Mouse (Mus musculus): ENCODE results near the gene Gm28053.
"Not testable (repeated sequence)": the region's sequence is repeated elsewhere in the genome, so short reads cannot be mapped to it uniquely, and the experiment has no call there.

The Gm28053 gene

DNA sequence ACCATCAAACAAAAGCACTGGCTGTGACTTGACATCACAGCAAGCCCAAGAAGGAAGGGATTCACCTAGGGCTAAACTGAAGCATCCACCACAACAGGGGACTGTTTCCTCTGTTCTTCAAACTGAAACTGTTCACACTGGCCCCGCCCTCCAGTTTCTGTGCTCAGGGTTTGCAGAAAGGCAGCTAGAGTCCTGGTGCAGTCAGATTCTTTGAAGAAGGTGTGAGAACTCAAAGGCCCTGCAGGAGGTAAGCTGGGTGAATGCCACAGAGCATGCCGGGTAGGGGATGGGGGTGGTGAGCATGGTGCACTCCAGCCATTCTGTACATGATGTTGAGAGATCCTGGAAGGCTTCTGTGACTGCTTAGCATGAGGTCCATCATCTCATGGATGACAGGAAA is at the start of gene Gm28053, which contains the start of gene Gimap7:
Gm28053 (plus strand) TSS at position 153 of the 400 bp plus-strand sequence.
Gimap7 (plus strand) TSS at position 167 of the 400 bp plus-strand sequence.
- DNase-seq (ENCODE audit: low spot score in 2 of 2), result no peak

DNA sequence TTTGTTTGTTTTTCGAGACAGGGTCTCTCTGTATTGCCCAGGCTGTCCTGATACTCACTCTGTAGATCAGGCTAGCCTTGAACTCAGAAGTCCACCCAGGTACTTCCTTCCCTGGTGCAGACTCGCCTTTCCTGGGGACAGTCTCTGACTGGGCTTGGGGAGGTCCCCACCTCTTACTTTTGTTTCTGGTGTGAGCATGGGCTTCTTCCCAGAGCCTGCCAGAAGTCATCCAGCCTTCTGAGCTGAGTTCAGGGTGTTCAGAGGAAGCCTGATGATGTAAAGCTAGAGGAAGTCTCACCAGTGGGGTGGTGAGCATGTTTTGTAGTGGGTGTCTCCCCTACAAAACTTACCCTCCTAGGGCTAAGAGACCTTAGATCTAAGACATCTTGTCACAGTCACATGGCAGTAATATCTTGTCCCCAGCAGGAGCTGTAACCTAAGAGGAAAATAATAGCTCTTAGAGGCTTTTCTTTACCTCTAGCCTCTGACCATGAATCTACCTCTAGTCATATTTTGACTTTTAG is 48.9 kb upstream of the Gm28053 start:
- DNase-seq (ENCODE audit: low spot score in 2 of 2), result no peak

DNA sequence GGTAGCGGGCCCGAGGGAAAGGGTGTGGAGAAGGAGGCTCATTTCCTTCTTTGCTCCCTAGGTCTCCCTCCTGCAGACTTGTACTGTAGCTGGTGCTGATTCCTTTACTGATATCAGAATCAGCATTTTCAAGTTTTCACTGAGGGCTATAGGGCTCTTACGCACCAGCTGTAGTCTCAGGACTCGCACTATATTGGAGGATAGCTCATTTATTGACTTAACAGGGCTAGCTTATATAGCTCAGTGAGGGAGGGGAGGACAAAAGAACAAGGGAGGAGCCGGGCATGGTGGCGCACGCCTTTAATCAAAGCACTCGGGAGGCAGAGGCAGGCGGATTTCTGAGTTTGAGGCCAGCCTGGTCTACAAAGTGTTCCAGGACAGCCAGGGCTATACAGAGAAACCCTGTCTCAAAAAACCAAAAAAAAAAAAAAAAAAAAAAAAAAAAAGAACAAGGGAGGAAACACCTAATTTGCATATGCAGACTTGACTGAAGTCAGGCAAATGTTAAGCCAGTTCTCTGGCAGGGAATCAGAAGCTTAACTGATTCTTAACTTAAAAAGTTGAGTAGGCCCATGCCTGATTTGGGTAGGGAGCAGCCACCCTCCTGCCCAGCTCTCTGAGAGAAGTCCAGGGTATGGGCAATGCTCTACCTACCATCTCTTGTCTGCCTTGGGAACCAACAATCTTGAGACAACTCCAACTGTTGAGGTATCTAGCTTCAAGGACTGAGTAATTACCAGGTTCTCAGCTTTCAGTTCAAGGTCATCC is 43.9 kb upstream of the Gm28053 start:
- DNase-seq (ENCODE audit: low spot score in 2 of 2), result no peak

DNA sequence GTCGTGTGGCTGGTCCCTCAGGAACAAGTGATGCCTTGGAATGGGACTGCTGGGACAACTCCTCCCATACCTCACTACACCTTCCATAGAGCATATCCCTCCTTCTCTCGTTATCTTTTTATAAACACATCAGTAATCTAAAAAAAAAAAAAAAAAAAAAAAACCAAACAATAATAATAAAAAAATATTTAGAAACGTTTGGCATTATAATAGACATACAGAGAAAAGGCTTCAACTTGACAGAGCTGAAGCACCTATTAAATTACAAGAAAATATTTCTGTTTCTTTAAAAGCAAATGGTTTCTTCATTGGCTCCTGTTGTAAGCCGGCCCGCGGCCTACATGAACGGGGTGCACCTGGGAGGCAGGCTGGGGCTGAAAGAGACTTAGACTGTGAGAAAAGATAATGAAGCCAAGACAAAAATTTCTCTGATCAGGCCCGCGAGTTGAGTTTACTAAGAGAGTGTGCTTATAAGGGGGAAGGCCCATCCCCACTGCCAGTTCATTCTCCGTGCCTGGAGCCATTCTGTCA is 42.9 kb upstream of the Gm28053 start:
- no peak for DNase-seq (ENCODE audit: low spot score in 2 of 2)

DNA sequence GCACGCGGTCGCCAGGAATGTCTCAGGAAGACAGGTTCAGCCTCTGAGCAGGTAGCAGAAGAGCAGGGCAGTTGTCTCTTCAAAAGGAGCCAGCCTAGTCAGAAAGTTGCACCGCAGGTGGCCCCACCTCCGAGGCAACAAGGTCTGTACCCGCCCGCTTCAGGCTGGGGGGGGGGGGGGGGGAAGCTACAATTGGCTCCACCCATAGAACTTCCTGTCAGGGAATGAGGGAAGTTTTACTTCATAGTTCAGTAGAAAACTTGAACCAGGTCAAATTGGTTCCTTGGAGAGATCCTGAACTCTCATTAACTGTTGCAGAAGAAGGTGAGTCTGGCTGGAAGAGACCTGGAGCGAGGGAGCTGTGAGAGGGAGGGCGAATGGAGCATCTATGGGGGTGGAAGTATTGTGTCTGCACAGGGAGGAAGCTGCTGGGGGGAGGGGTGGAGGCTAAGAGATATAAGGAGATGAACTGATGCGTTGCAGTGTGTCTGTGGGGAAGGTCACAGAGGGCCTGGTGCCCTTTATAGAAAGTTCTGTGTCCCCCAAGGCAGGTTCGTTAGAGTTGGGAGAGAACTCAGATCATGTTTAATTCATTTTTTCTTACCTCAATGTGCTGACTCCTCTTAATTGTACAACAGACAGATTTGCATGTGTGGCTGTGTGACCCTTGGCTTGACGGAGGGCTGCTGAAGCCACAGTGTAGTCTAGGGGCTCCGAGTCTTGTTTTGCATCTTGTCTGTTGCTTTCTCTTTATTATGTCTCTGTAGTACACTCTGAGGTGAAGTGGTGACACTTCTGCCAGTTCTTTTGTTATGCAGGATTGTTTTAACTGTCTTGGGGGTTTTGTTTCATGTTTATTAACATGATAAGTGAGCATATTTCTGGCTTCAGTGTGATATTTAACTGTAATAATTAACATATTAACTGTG is 42.2 kb upstream of the Gm28053 start, which contains the start of gene Gimap9:
Gimap9 (plus strand) TSS at position 199 of the 929 bp plus-strand sequence.
- DNase-seq (ENCODE audit: low spot score in 2 of 2), result no peak

DNA sequence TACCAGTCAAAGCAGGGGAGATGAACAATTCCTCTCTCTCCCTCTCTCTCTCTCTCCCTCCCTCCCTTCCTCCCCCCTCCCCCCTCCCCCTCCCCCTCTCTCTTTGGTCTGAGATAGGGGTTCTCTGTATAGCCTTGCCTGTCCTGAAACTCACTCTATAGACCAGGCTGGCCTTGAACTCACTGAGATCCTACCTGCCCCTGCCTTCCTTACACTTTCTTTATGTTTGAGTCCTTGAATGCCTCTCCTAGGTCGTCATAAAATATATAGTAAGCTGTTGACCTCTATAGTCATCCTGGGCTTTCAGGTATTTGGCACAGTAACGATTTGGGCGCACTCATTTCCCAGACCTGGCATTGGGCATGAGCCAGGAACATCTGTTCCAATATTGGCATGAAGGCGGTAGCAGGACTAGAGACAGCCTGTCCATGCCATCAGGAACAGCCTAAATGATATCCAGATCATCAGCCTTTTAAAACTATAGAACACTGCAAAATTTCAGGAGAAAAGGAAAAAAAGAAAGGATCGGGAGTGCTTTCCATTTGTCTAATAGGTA is 41.5 kb upstream of the Gm28053 start:
- DNase-seq (ENCODE audit: low spot score in 2 of 2), result no peak

DNA sequence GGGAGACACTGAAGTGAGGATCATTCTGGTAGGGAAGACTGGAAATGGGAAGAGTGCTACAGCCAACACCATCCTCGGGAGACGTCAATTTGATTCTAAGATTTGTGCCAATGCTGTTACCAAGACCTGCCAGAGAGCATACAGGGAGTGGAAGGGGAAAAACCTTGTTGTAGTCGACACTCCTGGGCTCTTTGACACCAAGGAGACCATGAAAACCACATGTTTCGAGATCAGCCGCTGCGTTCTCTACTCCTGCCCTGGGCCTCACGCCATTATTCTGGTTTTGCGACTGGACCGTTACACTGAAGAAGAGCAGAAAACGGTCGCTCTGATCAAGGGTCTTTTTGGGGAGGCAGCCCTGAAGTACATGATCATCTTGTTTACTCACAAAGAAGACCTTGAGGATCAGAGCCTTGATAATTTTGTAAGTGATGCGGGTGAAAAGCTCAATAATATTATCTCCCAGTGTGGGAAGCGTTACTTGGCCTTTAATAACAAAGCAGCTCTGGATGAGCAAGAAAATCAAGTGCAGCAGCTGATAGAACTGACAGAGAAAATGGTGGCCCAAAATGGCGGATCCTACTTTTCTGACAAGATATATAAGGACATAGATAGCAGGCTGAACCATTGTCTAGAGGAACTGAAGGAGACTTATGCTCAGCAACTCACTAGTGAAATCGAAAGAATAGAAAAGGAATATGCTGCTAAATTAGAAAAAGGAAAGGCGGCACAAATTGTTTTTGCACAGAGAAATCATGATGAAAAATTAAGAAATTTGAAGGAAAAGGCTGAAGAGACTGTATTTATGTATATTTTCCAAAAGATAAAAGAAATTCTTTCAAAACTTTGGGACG is 40.7 kb upstream of the Gm28053 start:
- no peak for DNase-seq (ENCODE audit: low spot score in 2 of 2)

DNA sequence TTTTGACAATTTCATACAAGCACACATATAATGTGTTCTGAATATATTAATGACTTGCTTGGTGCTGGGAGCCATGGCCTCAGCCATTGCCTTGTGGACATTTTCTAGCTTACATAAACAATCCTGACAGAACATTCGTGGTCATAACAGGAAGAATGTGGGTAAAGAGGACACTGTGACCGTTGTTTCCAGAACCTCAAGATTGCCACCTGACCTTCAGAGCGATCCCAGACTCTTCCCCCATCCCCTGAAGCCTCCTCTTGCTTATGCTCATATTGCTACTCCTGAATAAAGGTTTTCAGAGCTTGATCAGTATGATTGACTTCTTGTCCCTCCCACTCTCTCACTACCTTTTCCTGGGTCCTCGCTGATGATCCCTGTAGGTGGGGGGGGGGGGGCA is 40.0 kb upstream of the Gm28053 start:
- no peak for DNase-seq (ENCODE audit: low spot score in 2 of 2)

DNA sequence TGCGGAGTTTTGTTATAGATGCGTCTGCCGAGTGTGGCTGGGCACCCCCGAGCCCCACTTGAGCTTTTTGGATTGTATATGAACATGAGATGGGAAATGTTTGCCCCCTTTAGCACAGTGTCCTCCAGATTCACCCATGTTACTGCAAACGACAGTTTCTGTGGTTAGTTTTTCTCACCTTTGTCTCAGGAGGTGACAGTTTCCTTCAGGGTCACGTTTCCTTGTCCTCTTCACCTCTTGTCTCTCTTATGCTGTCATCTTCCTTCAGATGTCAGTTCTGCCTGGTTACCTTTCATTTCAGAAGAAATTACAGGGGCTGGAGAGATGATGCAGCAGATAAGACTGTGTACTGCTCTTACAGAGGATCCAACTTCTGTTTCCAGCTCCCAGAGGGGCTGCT is 38.7 kb upstream of the Gm28053 start:
- no peak for DNase-seq (ENCODE audit: low spot score in 2 of 2)

DNA sequence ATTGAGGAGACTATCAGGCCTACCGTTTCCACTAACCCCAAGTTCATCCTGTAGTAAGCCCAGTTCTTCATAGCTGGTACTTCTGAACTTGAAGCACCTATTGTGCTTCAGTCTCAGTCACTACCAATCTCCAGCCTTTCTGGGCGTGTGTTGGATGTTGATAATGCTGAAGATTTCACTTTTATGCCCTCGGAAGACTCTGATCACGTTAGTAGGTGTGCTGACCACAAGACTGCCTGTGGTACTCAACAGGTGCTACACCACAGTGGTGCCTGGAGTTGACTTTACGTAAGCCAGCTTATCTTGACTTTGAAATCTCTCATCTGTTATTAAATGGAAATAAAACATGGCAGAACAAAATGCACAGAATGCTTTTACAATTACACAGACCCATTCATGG is 38.0 kb upstream of the Gm28053 start:
- no peak for DNase-seq (ENCODE audit: low spot score in 2 of 2)

DNA sequence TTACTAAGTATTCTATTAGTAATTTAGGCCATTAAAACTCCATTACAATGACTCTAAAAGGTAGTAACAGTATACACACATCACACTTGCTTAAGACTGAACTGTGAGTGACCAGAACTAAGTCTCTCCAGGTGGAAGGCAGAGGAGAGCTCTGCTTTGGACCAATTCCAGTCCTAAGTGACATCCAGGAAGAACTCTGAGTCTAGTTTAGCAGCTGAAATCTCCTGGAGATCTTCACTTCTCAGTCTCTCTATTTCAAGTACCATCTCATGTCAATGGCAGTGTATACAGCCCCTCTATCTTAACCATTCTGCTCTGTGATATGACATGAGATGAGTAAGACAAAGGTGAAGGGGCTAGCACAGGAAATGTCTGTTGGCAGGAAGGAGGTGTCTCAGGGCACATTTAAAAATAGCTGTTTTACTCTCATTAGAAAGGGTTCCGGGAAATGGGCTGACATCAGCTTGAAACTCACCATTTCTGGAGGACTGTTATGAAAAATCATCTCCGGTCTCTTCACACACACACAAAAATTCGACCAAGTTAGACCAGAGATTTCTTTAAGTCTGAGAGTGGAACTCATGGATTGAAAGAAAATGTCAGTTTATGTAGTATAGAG is 36.8 kb upstream of the Gm28053 start:
- no peak for DNase-seq (ENCODE audit: low spot score in 2 of 2)

DNA sequence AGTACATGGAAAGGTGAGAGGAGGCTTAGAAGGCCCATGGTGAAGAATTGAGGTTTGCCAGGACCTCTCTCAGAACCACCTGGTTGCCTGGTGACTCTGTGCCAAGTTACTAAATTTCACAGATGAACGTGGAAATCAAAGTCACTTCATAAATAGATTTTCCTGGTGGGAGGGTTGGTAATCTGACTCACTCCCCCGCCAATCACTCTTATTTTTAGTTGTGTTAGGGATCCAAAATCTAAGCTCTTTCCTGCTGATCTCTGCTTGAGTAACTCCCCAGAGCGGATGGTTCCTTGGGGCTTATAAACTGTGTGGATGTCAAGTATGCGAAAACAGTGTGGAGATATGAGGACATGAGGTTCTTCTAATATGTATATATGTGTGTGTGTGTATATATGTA is 36.1 kb upstream of the Gm28053 start:
- DNase-seq (ENCODE audit: low spot score in 2 of 2), result peak in 1 of 2 experiments; percentile 8

DNA sequence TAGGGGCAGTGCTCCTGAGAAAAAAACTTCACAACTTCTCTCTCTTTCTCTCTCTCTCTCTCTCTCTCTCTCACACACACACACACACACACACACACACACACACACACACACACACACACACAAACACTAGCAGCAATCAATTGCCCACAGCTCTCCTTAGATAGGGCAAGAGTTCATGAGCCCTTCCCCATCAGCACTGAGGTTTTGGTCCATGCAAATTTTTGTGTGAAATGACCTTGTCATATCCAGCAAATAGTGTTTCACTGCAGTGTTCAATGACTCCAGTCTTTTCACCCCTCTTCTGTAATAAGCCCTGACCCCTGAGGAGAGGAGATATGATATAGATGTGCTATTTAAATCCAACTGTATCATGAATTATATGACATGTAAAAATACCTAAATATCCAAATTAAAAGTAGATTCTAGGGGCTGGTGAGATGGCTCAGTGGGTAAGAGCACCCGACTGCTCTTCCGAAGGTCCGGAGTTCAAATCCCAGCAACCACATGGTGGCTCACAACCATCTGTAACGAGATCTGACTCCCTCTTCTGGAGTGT is 35.1 kb upstream of the Gm28053 start:
- not testable (repeated sequence) for DNase-seq (ENCODE audit: low spot score in 2 of 2)

DNA sequence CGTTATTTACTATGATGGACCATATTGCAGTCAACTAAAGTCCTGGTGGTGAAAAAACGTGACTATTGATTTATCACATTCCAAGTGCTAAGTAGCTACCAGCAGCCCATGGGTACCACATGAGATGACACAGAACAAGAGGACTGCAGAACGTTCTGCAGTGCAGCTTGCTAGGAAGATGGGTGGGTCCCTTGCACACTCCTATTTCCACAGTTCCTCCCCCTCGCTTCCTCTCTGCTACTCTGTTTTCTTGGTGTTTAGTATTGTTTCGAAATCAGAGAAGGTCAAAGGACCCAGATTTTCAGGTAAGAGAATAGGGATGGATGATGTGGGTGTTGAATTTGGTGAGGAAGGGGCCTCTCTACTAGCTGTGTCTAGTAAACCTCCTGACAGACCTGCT is 34.1 kb upstream of the Gm28053 start, which contains the start of gene Gimap4:
Gimap4 (plus strand) TSS at position 231 of the 400 bp plus-strand sequence.
- DNase-seq (ENCODE audit: low spot score in 2 of 2), result no peak

DNA sequence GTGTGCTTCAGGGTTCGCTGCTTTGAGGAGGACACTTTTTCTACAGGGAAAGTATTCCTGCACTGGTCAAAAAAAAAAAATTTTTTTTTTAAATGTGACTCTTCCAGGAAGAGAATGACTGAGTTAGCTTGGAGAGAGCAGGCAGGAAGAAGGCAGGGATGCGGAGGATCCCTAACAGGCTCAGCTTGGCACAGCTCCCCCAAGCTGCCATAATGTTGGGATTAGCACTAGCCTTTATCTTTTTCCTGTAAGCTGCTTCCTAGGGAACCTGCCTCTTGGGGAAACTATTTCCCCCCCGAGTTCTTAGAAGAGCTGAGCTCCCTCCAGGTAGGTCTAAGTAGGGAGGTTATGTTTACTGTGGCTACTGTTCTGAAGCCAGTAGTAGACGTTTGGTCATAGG is 33.6 kb upstream of the Gm28053 start:
- no peak for DNase-seq (ENCODE audit: low spot score in 2 of 2)

DNA sequence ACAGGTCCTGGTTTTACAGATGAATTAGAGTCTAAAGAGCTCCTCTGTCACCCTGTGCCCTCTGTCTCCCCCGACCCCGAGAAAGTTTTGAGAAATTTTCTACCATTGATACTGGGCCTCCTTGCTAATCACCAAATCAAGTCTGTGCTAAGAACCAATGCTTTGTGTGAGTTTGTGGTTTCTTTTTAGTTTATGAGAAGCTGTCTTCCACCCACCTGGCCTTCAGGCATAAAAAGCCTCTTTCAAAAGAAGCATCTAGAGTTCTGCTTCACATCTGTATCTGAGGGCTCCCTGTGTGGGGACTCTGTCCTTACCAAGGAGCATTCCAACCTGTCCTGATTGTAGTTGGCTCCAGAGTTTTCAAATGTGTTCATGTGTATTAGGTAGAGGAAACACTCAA is 33.2 kb upstream of the Gm28053 start:
- DNase-seq (ENCODE audit: low spot score in 2 of 2), result no peak

DNA sequence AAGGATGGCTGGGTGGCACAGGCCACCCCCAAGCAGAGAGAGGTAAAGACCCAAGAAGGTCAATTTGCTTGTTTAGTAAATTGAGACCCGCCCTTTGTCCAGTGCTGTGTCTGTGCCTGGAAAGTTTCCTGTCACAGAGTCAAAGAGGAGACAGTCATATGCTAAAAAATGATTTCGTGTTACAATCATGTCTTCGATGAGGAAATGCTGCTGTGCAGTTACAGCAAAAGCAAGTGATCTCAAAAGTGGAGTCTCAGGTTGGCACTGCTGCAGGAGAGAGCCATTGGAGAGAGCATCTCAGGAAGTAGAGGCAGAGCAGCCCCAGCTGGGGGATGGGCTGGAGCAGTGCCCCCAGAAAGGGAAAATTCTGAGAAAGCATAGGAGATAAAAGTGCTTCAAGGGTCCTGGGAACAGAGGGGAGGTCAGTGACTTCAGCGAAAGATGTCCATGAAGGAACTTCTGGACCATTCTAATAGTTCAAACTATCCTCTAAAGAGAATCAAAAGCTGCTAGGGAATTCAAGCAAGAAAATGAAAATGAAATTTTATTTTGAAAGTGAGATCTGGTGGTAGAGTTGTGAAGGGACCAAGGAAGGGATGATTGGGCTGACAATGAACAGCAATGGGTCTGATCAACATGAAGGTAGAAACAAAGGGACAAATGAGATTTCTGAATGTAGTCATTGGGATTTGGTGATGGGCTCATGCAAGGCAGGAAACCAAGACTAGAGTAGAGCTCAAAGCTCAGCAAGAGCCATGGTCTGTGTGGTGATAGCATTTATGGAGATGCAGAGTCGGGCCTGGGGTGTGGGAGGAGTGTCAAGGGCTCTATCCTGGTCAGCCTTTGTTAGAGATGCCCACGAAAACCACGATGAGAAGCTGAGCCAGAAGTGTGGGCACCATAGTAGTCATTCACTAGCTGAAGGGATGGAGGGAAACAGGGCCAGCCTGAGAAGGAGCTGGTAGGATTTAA is 32.4 kb upstream of the Gm28053 start:
- no peak for DNase-seq (ENCODE audit: low spot score in 2 of 2)

DNA sequence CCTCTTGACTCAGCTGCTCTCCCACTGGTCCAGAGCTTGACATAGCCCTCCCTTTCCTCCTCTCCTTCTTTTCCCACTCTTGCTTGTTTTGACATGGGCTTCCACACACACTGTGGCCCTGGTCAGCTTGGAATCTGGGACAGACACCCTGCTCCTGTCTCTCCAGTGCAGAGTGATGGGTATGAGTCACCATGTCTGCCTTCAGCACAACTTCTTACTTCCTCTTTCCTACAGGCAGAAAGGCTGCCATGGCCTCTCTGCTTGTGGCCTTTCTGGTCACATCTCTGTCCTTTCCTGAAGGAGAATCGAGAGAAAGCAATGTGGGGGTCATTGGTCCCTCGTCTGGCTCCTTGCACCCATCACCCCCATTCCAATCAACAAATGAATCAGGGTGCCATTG is 31.3 kb upstream of the Gm28053 start:
- no peak for DNase-seq (ENCODE audit: low spot score in 2 of 2)

DNA sequence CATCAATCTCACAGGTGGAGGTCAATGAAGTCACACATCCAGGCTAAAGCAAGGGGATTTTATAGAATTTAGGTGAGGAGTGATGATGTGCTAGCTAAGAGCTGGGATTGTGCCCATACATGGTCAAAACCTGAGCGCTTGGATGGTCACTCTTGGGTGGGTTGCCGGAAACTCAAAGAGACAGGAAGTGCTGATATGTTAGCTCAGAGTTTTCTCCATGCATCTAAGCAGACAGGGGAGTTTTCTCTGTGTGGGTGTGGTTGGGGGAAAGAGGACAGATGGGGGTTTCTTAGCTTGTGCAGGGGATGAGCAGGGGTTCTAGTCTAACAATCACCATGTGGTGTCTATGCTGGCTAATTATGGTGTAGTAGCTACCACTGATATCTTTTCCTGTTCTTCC is 29.1 kb upstream of the Gm28053 start:
- no peak for DNase-seq (ENCODE audit: low spot score in 2 of 2)

Measured in right cerebral cortex, postnatal 36 days (tissue).